Mouse (Mus musculus) liver, embryonic 14.5 days (tissue): Measurements from ENCODE around the gene Mymx. TPM values are rescaled to one million over a fixed set of nuclear protein-coding genes. Genes with fewer than 3 reads are reported as not detected.

Source experiments
- ATAC-seq: fragments of 200-750 bp; cut with Nextera tagmentation; 2 replicates; pipeline ENCODE4 v1.8.0; 2017; ENCODE audit warnings: moderate number of reproducible peaks, mild to moderate bottlenecking, moderate library complexity; ENCODE audit not compliant: insufficient read depth
- DNase-seq, 3 experiments: peaks; one replicate each; pipeline ENCODE4 v3.0.0-alpha.2; 2012 to 2013; ENCODE audit warnings: low read depth in 3 of 3, low spot score in 3 of 3
- H3K27ac ChIP-seq: fragments of 300-500 bp; sonication (generic); 2 replicates; pipeline ENCODE4 v1.5.1; 2014; ENCODE audit warnings: moderate library complexity, mild to moderate bottlenecking, control low read depth, inconsistent platforms
- H3K27me3 ChIP-seq: fragments of 300-500 bp; sonication (generic); 2 replicates; pipeline ENCODE4 v1.6.1; 2014; ENCODE audit warnings: mild to moderate bottlenecking, low read length, moderate library complexity; ENCODE audit not compliant: control insufficient read depth, insufficient read depth
- H3K36me3 ChIP-seq: fragments of 300-500 bp; sonication (generic); replicated peaks from 2 replicates; pipeline ENCODE4 v1.6.1; 2014; ENCODE audit warnings: low read depth; ENCODE audit not compliant: control insufficient read depth, insufficient read depth
- H3K4me1 ChIP-seq, 2 experiments: fragments of 200-500 bp in 1 of 2; fragments of 300-500 bp in 1 of 2; sonication (generic) in 1 of 2; replicated peaks; 2 replicates each; pipeline ENCODE4 v1.6.1; 2012 to 2014; ENCODE audit warnings: antibody characterized with exemption in 1 of 2, inconsistent platforms in 1 of 2, low read length in 1 of 2; ENCODE audit not compliant: control insufficient read depth in 2 of 2, insufficient read depth in 2 of 2
- H3K4me2 ChIP-seq: fragments of 300-500 bp; sonication (generic); 2 replicates; pipeline ENCODE4 v1.6.1; 2014; ENCODE audit warnings: low read depth, mild to moderate bottlenecking, control low read depth, moderate library complexity
- H3K4me3 ChIP-seq, 2 experiments: fragments of 200-500 bp in 1 of 2; fragments of 300-500 bp in 1 of 2; sonication (generic) in 1 of 2; 2 replicates each; pipeline ENCODE4 v1.5.1; 2012 to 2014; ENCODE audit warnings: low read depth in 2 of 2, low read length in 2 of 2, mild to moderate bottlenecking in 2 of 2, control low read depth in 1 of 2, inconsistent platforms in 1 of 2, moderate library complexity in 1 of 2; ENCODE audit not compliant: insufficient read depth in 1 of 2
- H3K9ac ChIP-seq: fragments of 300-500 bp; sonication (generic); replicated peaks from 2 replicates; pipeline ENCODE4 v1.6.1; 2014; ENCODE audit warnings: mild to moderate bottlenecking, control low read depth, moderate library complexity
- H3K9me3 ChIP-seq: fragments of 300-500 bp; sonication (generic); 2 replicates; pipeline ENCODE4 v1.6.1; 2016; ENCODE audit warnings: low read length, mixed read lengths; ENCODE audit not compliant: control insufficient read depth
- CTCF ChIP-seq: IDR thresholded peaks from 2 replicates; pipeline ENCODE4 v1.5.1; 2016; ENCODE audit warnings: antibody characterized with exemption, low read depth, control low read depth
- EP300 ChIP-seq: IDR thresholded peaks from 2 replicates; pipeline ENCODE4 v1.6.1; 2016; ENCODE audit warnings: antibody characterized with exemption, low read depth
- WGBS: fragments of 180-500 bp; shearing (Covaris S2); extraction: QIAGEN DNeasy Blood & Tissue Kit; methylation state at CpG from one replicate; pipeline ENCODE4 v1.1.7; 2014; ENCODE audit not compliant: insufficient replicate concordance; 5-methylcytosine and 5-hydroxymethylcytosine counted together
- polyA plus RNA-seq, 2 experiments: library from polyadenylated mRNA; depleted of rRNA in 1 of 2; stranded (reverse) in 1 of 2; unstranded in 1 of 2; fragments of >200 nt; fragmentation: Nextera tagmentation in 1 of 2; extraction: Ambion mirVana in 1 of 2; gene quantifications; 2 replicates each; pipeline versions ENCODE4 v1.2.1 to v1.2.3; 2012 to 2014

The Mymx gene
- polyA plus RNA-seq, 2 experiments = not detected

DNA sequence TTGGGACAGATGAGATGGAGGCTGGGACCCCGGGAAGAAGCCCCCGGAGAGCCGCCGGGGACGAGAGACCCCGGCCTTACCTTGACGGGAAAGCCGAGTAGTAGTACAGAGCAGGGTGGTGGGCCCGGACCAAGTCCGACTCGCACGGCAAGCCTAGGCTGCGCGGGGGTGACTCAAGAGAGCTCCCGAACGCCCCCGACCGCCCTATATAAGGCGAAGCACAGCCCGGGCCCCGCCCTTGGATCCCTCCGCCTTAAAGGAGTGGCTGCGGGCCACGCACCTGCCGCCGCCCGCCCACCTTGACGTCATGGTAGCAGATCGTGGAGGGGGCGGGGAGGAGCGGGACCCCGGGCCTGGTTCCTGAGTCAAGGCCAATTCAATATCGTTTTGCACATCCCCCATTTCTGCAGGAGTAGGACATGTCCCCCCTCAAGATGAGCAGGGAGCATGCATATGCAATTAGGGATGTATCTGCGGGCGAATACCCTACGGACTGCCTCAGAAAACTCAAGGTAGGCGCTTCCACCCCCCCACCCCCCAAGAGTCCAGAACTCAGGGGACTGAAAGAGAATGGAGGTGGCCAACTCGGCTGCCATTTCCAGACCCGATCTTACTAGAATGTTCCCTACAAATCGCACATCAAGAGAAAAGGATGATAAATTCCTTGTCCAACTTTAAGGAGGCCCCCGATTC, 28.7 kb downstream of the Mymx start, which contains the start of gene Hsp90ab1:
Gene Hsp90ab1, minus strand, starts transcription at position 185 of the 693 bp plus-strand sequence.
- Histone ChIP-seq H3K27ac (peak within 1 kb of the TSS; percentile 92), H3K4me1 (peaks cover 4 to 8% of the 10 kb centered on the region in 2 experiments), H3K27me3 (no peaks in the 10 kb centered on the region), H3K36me3 (peaks cover 38% of the 10 kb centered on the region), H3K9ac (peak within 1 kb of the TSS; percentile 97), H3K4me2 (peak within 1 kb of the TSS; percentile 100), H3K9me3 (no peaks in the 10 kb centered on the region), H3K4me3 (peak within 1 kb of the TSS; percentile 80 to 100)
- DNase-seq = peak; percentile 91 to 93 (median 91)
- under 1% methylated on average over 41 of the region's 41 CpGs for WGBS
- ATAC-seq = peak; percentile 76
- TF ChIP-seq EP300 (no peak), CTCF (no peak)

DNA sequence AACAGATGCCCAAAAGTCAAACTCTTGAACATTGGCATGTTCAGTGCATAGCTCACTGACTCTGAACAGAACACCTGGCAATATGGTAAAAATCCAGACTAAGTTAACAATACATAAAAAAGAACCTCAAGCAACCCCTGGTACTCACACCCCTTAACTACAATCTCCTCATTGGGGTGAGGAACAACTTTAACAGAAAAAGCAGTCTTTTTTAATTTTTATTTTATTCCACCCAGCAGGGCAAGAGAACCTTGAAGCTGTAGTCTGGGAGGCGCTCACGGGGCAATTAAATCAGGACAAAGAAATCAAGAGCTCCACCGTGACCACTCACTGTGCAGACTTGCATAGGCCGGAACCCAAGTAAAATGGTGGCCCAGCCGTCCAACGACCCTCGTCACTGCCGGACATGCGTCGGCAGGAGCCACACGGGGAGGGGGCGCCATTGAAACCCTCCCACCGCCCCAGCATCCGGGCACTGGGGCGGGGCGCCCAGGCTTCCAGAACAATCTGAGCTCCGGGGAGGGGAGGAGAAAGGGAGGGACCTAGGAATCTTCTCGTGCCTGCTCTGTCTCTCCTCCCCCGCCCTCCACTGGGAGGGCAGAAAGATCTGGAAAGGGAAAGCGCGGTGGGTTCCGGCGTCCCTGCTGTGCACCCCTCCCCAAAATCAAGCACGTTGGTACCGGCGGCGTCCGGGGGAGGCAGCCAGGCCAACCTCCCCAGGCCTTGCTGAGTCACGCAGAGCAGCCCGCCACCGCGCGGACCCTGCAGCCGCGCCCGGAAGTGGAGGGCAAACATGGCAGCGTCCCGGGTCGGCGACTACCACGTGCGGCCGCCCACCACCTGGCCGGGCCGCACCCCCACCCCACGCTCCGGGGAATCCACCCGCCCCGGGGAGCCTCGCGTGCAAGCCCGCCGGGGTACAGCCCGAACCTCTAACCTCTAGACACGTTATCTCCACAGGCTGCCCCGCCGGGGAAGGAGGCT, 29.5 kb downstream of the Mymx start:
- ATAC-seq (peak; percentile 56), DNase-seq (peak in 1 of 3 experiments; percentile 62)
- under 1% methylated on average over 56 of the region's 57 CpGs for WGBS
- H3K27me3 ChIP-seq = no peaks in the 10 kb centered on the region
- peak overlapping the region; percentile 100 for H3K4me2 ChIP-seq
- no peaks in the 10 kb centered on the region for H3K9me3 ChIP-seq
- peak overlapping the region; percentile 80 to 100 for H3K4me3 ChIP-seq
- H3K36me3 ChIP-seq = peaks cover 46% of the 10 kb centered on the region
- H3K27ac ChIP-seq = peak overlapping the region; percentile 92
- H3K9ac ChIP-seq = peak overlapping the region; percentile 97
- TF ChIP-seq CTCF (no peak), EP300 (no peak)
- H3K4me1 ChIP-seq = peaks cover 4 to 8% of the 10 kb centered on the region in 2 experiments

- Histone ChIP-seq H3K9me3 (no peaks in the 10 kb centered on the region), H3K27ac (no peak overlapping the region), H3K27me3 (no peaks in the 10 kb centered on the region), H3K36me3 (peaks cover 50% of the 10 kb centered on the region), H3K4me3 (no peak overlapping the region), H3K4me2 (no peak overlapping the region), H3K4me1 (peaks cover 6 to 7% of the 10 kb centered on the region in 2 experiments), H3K9ac (no peak overlapping the region)
- TF ChIP-seq CTCF = no peak
- TF ChIP-seq EP300 = no peak
- ATAC-seq (no peak), DNase-seq (no peak)
- 78% methylated on average over 4 of the region's 4 CpGs for WGBS
Measured at GRCm38 (mm10) chr17:45569999-45570398, 31.9 kb downstream of the Mymx start.

GRCm38 (mm10) chr17:45568990-45569389, 32.9 kb downstream of the Mymx start:
- WGBS = 83% methylated on average over 12 of the region's 12 CpGs
- H3K27ac ChIP-seq = no peak overlapping the region
- TF ChIP-seq CTCF = no peak
- no peak for TF ChIP-seq EP300
- peaks cover 3 to 4% of the 10 kb centered on the region in 2 experiments; a peak in 3 of 4 replicates for H3K4me1 ChIP-seq
- H3K36me3 ChIP-seq = peaks cover 50% of the 10 kb centered on the region
- no peaks in the 10 kb centered on the region for H3K27me3 ChIP-seq
- H3K9me3 ChIP-seq = no peaks in the 10 kb centered on the region
- DNase-seq = no peak
- H3K9ac ChIP-seq = no peak overlapping the region
- no peak overlapping the region for H3K4me2 ChIP-seq
- H3K4me3 ChIP-seq = no peak overlapping the region
- ATAC-seq = no peak
